Mouse (Mus musculus): ENCODE results near the gene Gstp3.
"Not testable (repeated sequence)": the region's sequence is repeated elsewhere in the genome, so short reads cannot be mapped to it uniquely, and the experiment has no call there.

GRCm38 (mm10) chr19:4049069-4049468 is 10.3 kb downstream of the Gstp3 start:
- not testable (repeated sequence) for TF ChIP-seq POLR2A (IDR thresholded peaks at IDR 0.05; ENCODE audit: control insufficient read depth, extremely low read depth, insufficient read depth, low read length, poor library complexity); CTCF (IDR thresholded peaks at IDR 0.05; ENCODE audit: borderline replicate concordance, control insufficient read depth, extremely low read depth, insufficient read depth, low read length, poor library complexity)

All from thymus, adult 2 months (tissue).